Mouse (Mus musculus): ENCODE measurements at regions not wholly inside any gene's neighbourhood (a gene's known extent, or its start where the extent isn't known, plus 50 kb on each side); places are given as distances from the start of the nearest gene placed in this dataset.
A peak's percentile ranks its signal among the peaks of the same experiment; 100 is the strongest.

- TF ChIP-seq ZNF384 (IDR thresholded peaks at IDR 0.05; ENCODE audit: low read depth, low read length) = no peak
- no peak for TF ChIP-seq POLR2A (IDR thresholded peaks at IDR 0.05; ENCODE audit: low read depth, low read length)
- peak in 1 of 2 experiments; percentile 42; a peak in 2 of 4 replicates for TF ChIP-seq CTCF (conservative IDR thresholded peaks at IDR 0.05 in 1 of 2, IDR thresholded peaks at IDR 0.05 in 1 of 2; ENCODE audit: low read depth in 2 of 2, low read length in 2 of 2)
- no peak for TF ChIP-seq ZC3H11A (IDR thresholded peaks at IDR 0.05; ENCODE audit: low read depth, low read length)
- TF ChIP-seq MAX (IDR thresholded peaks at IDR 0.05; ENCODE audit: low read length) = no peak
- no peak for TF ChIP-seq MAZ (IDR thresholded peaks at IDR 0.05; ENCODE audit: low read depth, low read length)
- no peak for TF ChIP-seq HCFC1 (IDR thresholded peaks at IDR 0.05; ENCODE audit: low read depth, low read length)
These were observed 130.0 kb upstream of the Ubl3 start for GRCm38 (mm10) chr5:148682553-148682952.

All from CH12.LX (cell line).